Mouse (Mus musculus): ENCODE results near the gene Vps50. TPM values are rescaled to one million over a fixed set of nuclear protein-coding genes. Genes with fewer than 3 reads are reported as not detected.

Vps50 gene
- polyA plus RNA-seq, 2 experiments from 2014 or later: 16.2 to 22.4 TPM

Other genes starting within 250 kb of the Vps50 start
- gene Samd9l, start 98.8 kb upstream of the Vps50 start, polyA plus RNA-seq (2017; shearing (Covaris generic)): 100 to 1,000 TPM; 123 to 199 TPM
- 1 to 10 TPM in 1 of 2 experiments, under 1 TPM in 1; 0.46 to 1.4 TPM for gene Hepacam2, start 84 bp upstream of the Vps50 start, polyA plus RNA-seq (2017; shearing (Covaris generic))

Data from CD4-positive, CD25-positive, alpha-beta regulatory T cell, adult 4 months (primary cell).